Mouse (Mus musculus): ENCODE measurements at regions not wholly inside any gene's neighbourhood (a gene's known extent, or its start where the extent isn't known, plus 50 kb on each side); places are given as distances from the start of the nearest gene placed in this dataset.

GRCm38 (mm10) chr3:104319377-104319776, 99.2 kb upstream of the Magi3 start:
- 17% methylated on average over 6 of the region's 6 CpGs for WGBS
- Histone ChIP-seq H3K36me3 (ENCODE audit: insufficient read depth, low read length) (no peaks in the 10 kb centered on the region), H3K9ac (replicated peaks; ENCODE audit: low read length, poor library complexity, severe bottlenecking) (no peak overlapping the region), H3K27ac (ENCODE audit: low read depth, low read length) (no peak overlapping the region), H3K4me3 (ENCODE audit: low read depth, low read length) (no peak overlapping the region), H3K4me2 (ENCODE audit: low read depth, low read length, poor library complexity, severe bottlenecking) (no peak overlapping the region), H3K9me3 (ENCODE audit: low read length) (no peaks in the 10 kb centered on the region), H3K4me1 (ENCODE audit: insufficient read depth, low read length) (peaks cover 5% of the 10 kb centered on the region), H3K27me3 (ENCODE audit: insufficient read depth, low read length) (no peaks in the 10 kb centered on the region)
- TF ChIP-seq CTCF (IDR thresholded peaks at IDR 0.05), result no peak
- DNase-seq (ENCODE audit: low spot score), result peak; percentile 19
- ATAC-seq (ENCODE audit: low FRiP score), result no peak

DNA sequence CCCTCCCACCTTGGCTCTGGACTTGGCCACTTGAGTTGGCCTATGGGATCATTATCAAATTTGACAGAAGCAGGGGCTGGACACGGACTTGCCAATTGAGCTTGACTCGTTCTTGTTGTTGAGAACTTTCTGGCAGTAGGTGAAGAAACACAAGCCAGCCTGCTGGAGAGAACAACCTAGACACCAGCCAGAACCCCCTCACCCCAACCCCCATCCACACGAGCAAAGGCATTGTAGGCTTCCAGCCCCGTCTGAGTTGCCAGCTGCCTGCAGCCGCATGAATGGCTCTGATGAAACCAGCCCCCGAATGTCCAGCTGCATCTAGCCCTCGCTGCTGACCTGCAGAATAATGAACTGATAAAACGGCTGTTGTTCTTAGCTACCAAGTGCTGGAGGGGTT, 98.7 kb upstream of the Magi3 start:
- Histone ChIP-seq H3K27me3 (ENCODE audit: insufficient read depth, low read length) (no peaks in the 10 kb centered on the region), H3K9me3 (ENCODE audit: low read length) (no peaks in the 10 kb centered on the region), H3K4me1 (ENCODE audit: insufficient read depth, low read length) (peaks cover 5% of the 10 kb centered on the region), H3K36me3 (ENCODE audit: insufficient read depth, low read length) (no peaks in the 10 kb centered on the region), H3K27ac (ENCODE audit: low read depth, low read length) (no peak overlapping the region), H3K4me2 (ENCODE audit: low read depth, low read length, poor library complexity, severe bottlenecking) (peak overlapping the region; percentile 15; the same call in 1 of the 2 replicates), H3K9ac (replicated peaks; ENCODE audit: low read length, poor library complexity, severe bottlenecking) (no peak overlapping the region), H3K4me3 (ENCODE audit: low read depth, low read length) (no peak overlapping the region)
- DNase-seq (ENCODE audit: low spot score) (peak; percentile 76), ATAC-seq (ENCODE audit: low FRiP score) (0 out of 2 replicates have a peak, but pooled peaks have one; percentile 38)
- no peak for TF ChIP-seq CTCF (IDR thresholded peaks at IDR 0.05)
- 16% methylated on average over 8 of the region's 8 CpGs for WGBS

DNA sequence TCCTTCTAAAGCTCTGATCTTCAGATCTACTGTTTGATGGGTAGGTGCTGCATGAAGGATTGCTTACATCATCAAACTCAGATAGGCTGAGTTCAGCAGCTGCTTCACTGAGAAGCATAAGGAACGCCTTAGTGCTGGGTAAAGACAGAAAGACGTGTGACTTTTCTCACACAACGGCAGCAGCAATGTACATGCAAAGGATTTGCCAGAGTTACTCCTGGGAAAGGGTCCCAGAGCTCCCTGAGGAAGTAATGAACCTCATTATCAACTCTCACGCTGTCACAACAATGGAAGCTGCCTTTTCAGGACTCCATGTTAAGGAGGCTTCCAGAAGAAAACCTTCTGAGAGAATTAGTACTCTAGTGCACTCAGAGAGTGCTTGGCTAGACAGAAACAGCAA, 97.4 kb upstream of the Magi3 start:
- DNase-seq (ENCODE audit: low spot score) (no peak), ATAC-seq (ENCODE audit: low FRiP score) (no peak)
- Histone ChIP-seq H3K36me3 (ENCODE audit: insufficient read depth, low read length) (no peaks in the 10 kb centered on the region), H3K9ac (replicated peaks; ENCODE audit: low read length, poor library complexity, severe bottlenecking) (no peak overlapping the region), H3K27me3 (ENCODE audit: insufficient read depth, low read length) (no peaks in the 10 kb centered on the region), H3K27ac (ENCODE audit: low read depth, low read length) (no peak overlapping the region), H3K4me2 (ENCODE audit: low read depth, low read length, poor library complexity, severe bottlenecking) (no peak overlapping the region), H3K4me3 (ENCODE audit: low read depth, low read length) (no peak overlapping the region), H3K9me3 (ENCODE audit: low read length) (no peaks in the 10 kb centered on the region), H3K4me1 (ENCODE audit: insufficient read depth, low read length) (peaks cover 5% of the 10 kb centered on the region)
- no peak for TF ChIP-seq CTCF (IDR thresholded peaks at IDR 0.05)
- WGBS, result 77% methylated on average over 4 of the region's 4 CpGs

DNA sequence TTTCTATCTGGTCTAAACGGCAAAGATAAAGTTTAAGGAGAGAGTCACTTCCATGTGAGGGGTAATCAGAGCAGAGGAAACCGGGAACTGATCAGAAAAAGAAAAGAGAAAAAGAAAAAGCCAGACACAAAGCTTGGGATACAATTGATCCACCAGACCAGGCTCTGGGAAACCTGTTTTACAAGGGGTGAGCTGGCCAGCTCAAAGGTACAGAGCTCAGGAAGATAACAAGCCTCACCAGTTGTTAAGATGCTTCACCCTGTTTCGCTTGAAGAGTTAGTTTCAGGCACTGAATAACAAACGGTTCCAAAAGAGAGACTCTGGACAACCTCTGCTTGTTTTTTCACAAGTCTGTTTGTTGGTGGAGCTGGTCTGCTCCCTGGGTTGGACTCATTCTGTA, 92.9 kb upstream of the Magi3 start:
- Histone ChIP-seq H3K4me2 (ENCODE audit: low read depth, low read length, poor library complexity, severe bottlenecking) (no peak overlapping the region), H3K9ac (replicated peaks; ENCODE audit: low read length, poor library complexity, severe bottlenecking) (no peak overlapping the region), H3K9me3 (ENCODE audit: low read length) (no peaks in the 10 kb centered on the region), H3K27ac (ENCODE audit: low read depth, low read length) (no peak overlapping the region), H3K27me3 (ENCODE audit: insufficient read depth, low read length) (no peaks in the 10 kb centered on the region), H3K4me3 (ENCODE audit: low read depth, low read length) (no peak overlapping the region), H3K36me3 (ENCODE audit: insufficient read depth, low read length) (no peaks in the 10 kb centered on the region), H3K4me1 (ENCODE audit: insufficient read depth, low read length) (no peaks in the 10 kb centered on the region)
- DNase-seq (ENCODE audit: low spot score), result no peak
- no peak for ATAC-seq (ENCODE audit: low FRiP score)
- 84% methylated on average over 4 of the region's 4 CpGs for WGBS
- TF ChIP-seq CTCF (IDR thresholded peaks at IDR 0.05), result no peak

GRCm38 (mm10) chr3:104306961-104307360, 86.8 kb upstream of the Magi3 start:
- Histone ChIP-seq H3K27ac (ENCODE audit: low read depth, low read length) (no peak overlapping the region), H3K9me3 (ENCODE audit: low read length) (no peaks in the 10 kb centered on the region), H3K4me3 (ENCODE audit: low read depth, low read length) (no peak overlapping the region), H3K27me3 (ENCODE audit: insufficient read depth, low read length) (no peaks in the 10 kb centered on the region), H3K4me2 (ENCODE audit: low read depth, low read length, poor library complexity, severe bottlenecking) (no peak overlapping the region), H3K4me1 (ENCODE audit: insufficient read depth, low read length) (0 out of 2 replicates have a peak, but pooled peaks cover 3% of the 10 kb centered on the region), H3K36me3 (ENCODE audit: insufficient read depth, low read length) (no peaks in the 10 kb centered on the region), H3K9ac (replicated peaks; ENCODE audit: low read length, poor library complexity, severe bottlenecking) (no peak overlapping the region)
- no peak for ATAC-seq (ENCODE audit: low FRiP score)
- DNase-seq (ENCODE audit: low spot score), result no peak
- 73% methylated on average over 1 of the region's 1 CpGs for WGBS
- no peak for TF ChIP-seq CTCF (IDR thresholded peaks at IDR 0.05)

GRCm38 (mm10) chr3:104305904-104306563, 85.9 kb upstream of the Magi3 start:
- Histone ChIP-seq H3K4me3 (ENCODE audit: low read depth, low read length) (no peak overlapping the region), H3K4me2 (ENCODE audit: low read depth, low read length, poor library complexity, severe bottlenecking) (no peak overlapping the region), H3K9ac (replicated peaks; ENCODE audit: low read length, poor library complexity, severe bottlenecking) (no peak overlapping the region), H3K36me3 (ENCODE audit: insufficient read depth, low read length) (no peaks in the 10 kb centered on the region), H3K4me1 (ENCODE audit: insufficient read depth, low read length) (0 out of 2 replicates have a peak, but pooled peaks cover 3% of the 10 kb centered on the region), H3K27ac (ENCODE audit: low read depth, low read length) (no peak overlapping the region), H3K27me3 (ENCODE audit: insufficient read depth, low read length) (no peaks in the 10 kb centered on the region), H3K9me3 (ENCODE audit: low read length) (no peaks in the 10 kb centered on the region)
- ATAC-seq (ENCODE audit: low FRiP score) (no peak), DNase-seq (ENCODE audit: low spot score) (no peak)
- 11% methylated on average over 12 of the region's 12 CpGs for WGBS
- no peak for TF ChIP-seq CTCF (IDR thresholded peaks at IDR 0.05)
